Mouse (Mus musculus): ENCODE measurements around the gene Eci1. TPM values are rescaled to one million over a fixed set of nuclear protein-coding genes. Genes with fewer than 3 reads are reported as not detected.

Eci1 gene
- polyA plus RNA-seq, 1 experiment = 222 TPM

DNA sequence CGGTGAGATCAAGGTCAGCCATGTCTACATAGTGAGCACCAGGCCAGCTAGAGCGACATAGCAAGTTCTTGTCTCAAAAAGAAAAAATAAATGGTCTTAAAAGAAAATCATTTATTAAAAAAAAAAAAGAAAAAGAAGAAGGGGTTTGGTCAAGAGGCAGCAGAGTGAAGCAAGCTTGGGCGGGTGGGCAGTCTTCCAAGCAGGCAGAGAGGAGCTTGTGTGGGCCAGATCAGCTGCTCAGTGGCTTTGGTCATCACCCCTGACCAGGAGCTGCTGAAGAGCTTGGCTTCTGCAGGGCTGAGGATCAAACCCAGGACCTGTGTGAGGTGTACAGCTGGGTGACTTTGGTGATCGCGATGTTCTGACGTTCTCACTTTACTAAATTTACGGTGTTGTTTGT, 32.0 kb upstream of the Eci1 start:
- Histone ChIP-seq H3K27ac (ENCODE audit: insufficient read depth, low read depth, low read length) (no peak overlapping the region), H3K27me3 (replicated peaks; ENCODE audit: control insufficient read depth, insufficient read depth, low read length) (no peaks in the 10 kb centered on the region), H3K4me3 (ENCODE audit: insufficient read depth, low read depth, low read length) (no peak overlapping the region), H3K36me3 (ENCODE audit: control insufficient read depth, insufficient read depth, low read length) (no peaks in the 10 kb centered on the region; the same call in 1 of the 2 replicates), H3K4me1 (ENCODE audit: control insufficient read depth, insufficient read depth, low read length) (no peaks in the 10 kb centered on the region)
- TF ChIP-seq POLR2A (IDR thresholded peaks at IDR 0.05; ENCODE audit: low read depth, low read length) (no peak), CTCF (conservative IDR thresholded peaks at IDR 0.05; ENCODE audit: insufficient read depth, insufficient read length, low read depth, low read length) (no peak)
- peak; percentile 13 for DNase-seq
- 73% methylated on average over 7 of the region's 7 CpGs for WGBS

DNA sequence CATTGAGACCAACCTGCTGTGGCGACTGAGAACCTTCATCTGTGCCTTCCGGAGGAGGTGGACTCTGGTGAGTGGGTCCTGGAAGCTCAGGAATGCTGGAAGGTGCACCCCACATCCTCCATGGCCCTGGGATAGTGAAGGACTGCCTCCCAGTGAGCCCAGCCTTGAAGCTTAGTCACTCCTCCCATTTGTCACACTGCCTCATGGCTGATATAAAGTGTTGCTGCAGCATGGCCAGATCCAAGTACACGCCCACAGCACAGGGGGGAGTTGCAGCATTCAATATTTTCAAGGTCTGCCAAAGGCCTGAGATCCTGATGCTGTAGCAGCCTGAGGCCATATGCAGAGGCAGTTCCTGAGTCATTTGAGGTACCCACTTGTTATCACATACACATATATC, 24.1 kb upstream of the Eci1 start:
- Histone ChIP-seq H3K27ac (ENCODE audit: insufficient read depth, low read depth, low read length) (no peak overlapping the region), H3K4me3 (ENCODE audit: insufficient read depth, low read depth, low read length) (no peak overlapping the region), H3K27me3 (replicated peaks; ENCODE audit: control insufficient read depth, insufficient read depth, low read length) (no peaks in the 10 kb centered on the region), H3K4me1 (ENCODE audit: control insufficient read depth, insufficient read depth, low read length) (no peaks in the 10 kb centered on the region), H3K36me3 (ENCODE audit: control insufficient read depth, insufficient read depth, low read length) (peaks cover 1% of the 10 kb centered on the region)
- no peak for DNase-seq
- TF ChIP-seq CTCF (conservative IDR thresholded peaks at IDR 0.05; ENCODE audit: insufficient read depth, insufficient read length, low read depth, low read length) = no peak
- TF ChIP-seq POLR2A (IDR thresholded peaks at IDR 0.05; ENCODE audit: low read depth, low read length) = no peak
- 81% methylated on average over 3 of the region's 3 CpGs for whole genome bisulfite sequencing

DNA sequence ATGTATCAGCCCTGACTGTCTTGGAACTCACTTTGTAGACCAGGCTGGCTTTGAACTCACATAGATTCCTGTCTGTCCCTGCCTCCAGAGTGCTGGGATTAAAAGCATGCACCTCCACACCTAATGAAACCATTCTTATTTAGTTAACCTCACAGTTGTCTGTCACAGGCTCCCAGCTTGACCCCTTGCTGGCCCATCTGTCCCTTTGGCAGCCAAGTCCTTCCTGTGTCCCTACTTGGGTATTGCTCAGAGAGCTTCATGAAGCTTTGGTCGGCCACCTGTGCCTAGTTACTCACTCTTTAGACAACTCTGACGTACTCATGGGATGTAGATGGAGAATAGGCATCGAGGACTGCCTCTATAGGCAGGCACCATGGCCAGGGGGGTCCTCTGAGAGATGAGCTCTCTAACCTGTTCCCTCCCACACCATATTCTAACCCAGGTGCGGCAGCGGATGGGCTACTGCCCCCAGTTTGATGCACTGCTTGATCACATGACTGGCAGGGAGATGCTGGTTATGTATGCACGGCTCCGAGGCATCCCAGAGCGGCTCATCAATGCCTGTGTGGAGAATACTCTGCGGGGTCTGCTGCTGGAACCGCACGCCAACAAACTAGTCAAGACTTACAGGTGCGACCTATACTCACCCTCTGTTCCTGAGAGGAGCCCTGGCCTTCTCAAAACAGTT, 19.2 kb upstream of the Eci1 start:
- peaks cover 5% of the 10 kb centered on the region for H3K36me3 ChIP-seq (ENCODE audit: control insufficient read depth, insufficient read depth, low read length)
- 86% methylated on average over 12 of the region's 12 CpGs for WGBS
- H3K4me3 ChIP-seq (ENCODE audit: insufficient read depth, low read depth, low read length) = no peak overlapping the region
- no peak for DNase-seq
- no peaks in the 10 kb centered on the region for H3K27me3 ChIP-seq (replicated peaks; ENCODE audit: control insufficient read depth, insufficient read depth, low read length)
- no peaks in the 10 kb centered on the region for H3K4me1 ChIP-seq (ENCODE audit: control insufficient read depth, insufficient read depth, low read length)
- no peak for TF ChIP-seq CTCF (conservative IDR thresholded peaks at IDR 0.05; ENCODE audit: insufficient read depth, insufficient read length, low read depth, low read length)
- no peak overlapping the region for H3K27ac ChIP-seq (ENCODE audit: insufficient read depth, low read depth, low read length)

DNA sequence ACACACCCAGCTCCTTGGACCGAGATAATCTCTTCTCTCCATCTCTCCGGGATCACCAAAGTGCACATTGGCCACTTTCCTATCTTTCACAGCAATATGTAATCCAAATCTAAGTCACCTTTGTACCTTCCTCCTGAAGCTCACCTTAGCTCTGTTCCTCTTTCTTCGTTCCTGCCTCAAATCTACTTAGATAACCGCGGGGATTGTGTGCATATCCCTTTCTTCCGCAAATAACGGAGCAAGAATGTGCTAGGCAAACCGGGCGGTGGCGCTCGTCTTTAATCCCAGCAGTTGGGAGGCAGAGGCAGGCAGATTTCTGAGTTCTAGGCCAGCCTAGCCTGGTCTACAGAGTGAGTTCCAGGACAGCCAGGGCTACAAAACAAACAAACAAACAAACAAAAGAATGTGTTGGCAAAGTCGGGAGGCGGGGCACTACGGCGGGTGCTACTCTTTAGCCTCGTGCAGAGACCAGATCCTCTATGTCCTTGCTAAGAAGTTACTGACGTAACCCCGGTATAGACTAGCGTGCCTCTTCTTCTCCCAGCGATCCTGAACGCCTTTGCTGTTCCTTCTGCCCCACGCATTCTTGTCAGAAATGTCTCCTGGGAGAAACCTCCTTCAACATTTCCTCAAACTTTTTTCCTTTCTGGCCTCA, 12.8 kb upstream of the Eci1 start:
- Histone ChIP-seq H3K4me3 (ENCODE audit: insufficient read depth, low read depth, low read length) (peak overlapping the region; percentile 55), H3K27me3 (replicated peaks; ENCODE audit: control insufficient read depth, insufficient read depth, low read length) (no peaks in the 10 kb centered on the region), H3K36me3 (ENCODE audit: control insufficient read depth, insufficient read depth, low read length) (no peaks in the 10 kb centered on the region; the same call in 1 of the 2 replicates), H3K27ac (ENCODE audit: insufficient read depth, low read depth, low read length) (peak overlapping the region; percentile 40), H3K4me1 (ENCODE audit: control insufficient read depth, insufficient read depth, low read length) (peaks cover 13% of the 10 kb centered on the region; the same call in 1 of the 2 replicates)
- peak; percentile 35 for DNase-seq
- WGBS = 18% methylated on average over 22 of the region's 22 CpGs
- TF ChIP-seq CTCF (conservative IDR thresholded peaks at IDR 0.05; ENCODE audit: insufficient read depth, insufficient read length, low read depth, low read length) (no peak; the same call in 1 of the 2 replicates), POLR2A (IDR thresholded peaks at IDR 0.05; ENCODE audit: low read depth, low read length) (no peak)

DNA sequence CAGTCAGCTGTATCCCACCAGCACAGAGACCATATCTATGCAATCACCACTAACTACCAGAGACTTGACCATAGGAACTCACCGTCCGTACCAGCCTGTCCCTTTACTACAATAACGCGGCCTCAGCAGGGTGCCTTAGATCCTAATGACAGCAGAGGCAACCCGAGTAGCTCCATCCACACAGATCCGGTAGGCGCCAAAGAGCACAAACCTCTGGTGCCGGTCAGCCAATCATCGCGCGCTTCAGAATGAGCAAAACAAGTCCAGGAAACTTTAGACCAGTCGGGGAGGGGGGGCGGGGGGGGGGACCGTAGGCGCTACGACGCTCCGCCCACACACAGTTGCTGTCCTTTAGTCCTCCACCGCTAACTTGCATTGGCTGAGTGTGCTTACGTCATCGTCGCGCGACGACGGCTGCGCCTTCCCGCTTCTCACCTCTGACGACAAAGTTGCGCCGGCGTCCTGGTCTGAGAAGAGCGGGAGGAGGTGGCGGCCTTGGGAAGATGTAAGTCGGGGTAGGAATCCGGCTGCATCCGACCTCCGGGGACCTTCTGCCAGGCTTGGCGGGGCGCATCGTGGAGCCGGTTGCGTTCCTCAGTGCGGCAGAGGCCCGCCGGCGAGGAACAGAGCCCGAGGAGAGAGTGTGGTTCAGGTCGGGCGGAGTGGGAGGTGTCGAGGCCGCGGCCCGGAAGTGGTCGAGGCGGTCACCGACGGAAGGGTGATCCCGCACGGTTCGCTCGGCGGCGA, 12.0 kb upstream of the Eci1 start, which contains the start of gene Rnps1:
TSS of gene Rnps1 (plus strand) at position 336 of the 747 bp plus-strand sequence.
- TF ChIP-seq CTCF (conservative IDR thresholded peaks at IDR 0.05; ENCODE audit: insufficient read depth, insufficient read length, low read depth, low read length) (no peak), POLR2A (IDR thresholded peaks at IDR 0.05; ENCODE audit: low read depth, low read length) (peak; percentile 46)
- H3K4me1 ChIP-seq (ENCODE audit: control insufficient read depth, insufficient read depth, low read length) = peaks cover 13% of the 10 kb centered on the region; the same call in 1 of the 2 replicates
- peak within 1 kb of the TSS; percentile 75 for H3K4me3 ChIP-seq (ENCODE audit: insufficient read depth, low read depth, low read length)
- H3K36me3 ChIP-seq (ENCODE audit: control insufficient read depth, insufficient read depth, low read length) = no peaks in the 10 kb centered on the region; the same call in 1 of the 2 replicates
- H3K27ac ChIP-seq (ENCODE audit: insufficient read depth, low read depth, low read length) = peak within 1 kb of the TSS; percentile 73
- peak; percentile 97 for DNase-seq
- no peaks in the 10 kb centered on the region for H3K27me3 ChIP-seq (replicated peaks; ENCODE audit: control insufficient read depth, insufficient read depth, low read length)
- under 1% methylated on average over 64 of the region's 64 CpGs for WGBS

DNA sequence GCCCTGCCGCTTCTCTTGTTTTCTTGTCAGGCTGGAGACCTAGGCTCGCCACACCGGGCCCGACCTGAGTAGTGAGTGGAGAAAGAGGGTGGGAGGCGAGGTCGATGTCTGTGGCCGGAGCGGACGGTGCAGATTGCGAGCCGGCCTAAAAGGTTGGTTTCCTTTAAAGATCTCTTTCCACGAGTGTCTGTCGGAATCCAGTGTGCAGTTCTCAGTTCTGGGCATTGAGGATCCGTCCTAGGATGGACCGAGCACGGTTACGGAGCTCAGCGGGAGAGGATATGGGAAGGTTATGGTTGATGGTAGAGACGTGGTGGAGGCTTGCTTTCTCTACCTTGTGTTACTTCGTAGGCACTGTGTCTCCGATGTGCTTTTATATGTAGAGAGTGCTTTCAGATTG, 11.4 kb upstream of the Eci1 start:
- H3K36me3 ChIP-seq (ENCODE audit: control insufficient read depth, insufficient read depth, low read length) = peaks cover 2% of the 10 kb centered on the region
- TF ChIP-seq CTCF (conservative IDR thresholded peaks at IDR 0.05; ENCODE audit: insufficient read depth, insufficient read length, low read depth, low read length) (no peak), POLR2A (IDR thresholded peaks at IDR 0.05; ENCODE audit: low read depth, low read length) (no peak)
- under 1% methylated on average over 21 of the region's 21 CpGs for WGBS
- H3K4me3 ChIP-seq (ENCODE audit: insufficient read depth, low read depth, low read length) = peak overlapping the region; percentile 75
- no peak for DNase-seq
- peaks cover 13% of the 10 kb centered on the region; the same call in 1 of the 2 replicates for H3K4me1 ChIP-seq (ENCODE audit: control insufficient read depth, insufficient read depth, low read length)
- peak overlapping the region; percentile 73; the same call in 1 of the 2 replicates for H3K27ac ChIP-seq (ENCODE audit: insufficient read depth, low read depth, low read length)
- no peaks in the 10 kb centered on the region for H3K27me3 ChIP-seq (replicated peaks; ENCODE audit: control insufficient read depth, insufficient read depth, low read length)
